Mouse (Mus musculus) lung, embryonic 15.5 days (tissue): ENCODE data around the gene Cd59b. TPM values are rescaled to one million over a fixed set of nuclear protein-coding genes. Genes with fewer than 3 reads are reported as not detected.
A peak's percentile ranks its signal among the peaks of the same experiment; 100 is the strongest.

Experiments
- ATAC-seq: fragments of 200-750 bp; cut with Nextera tagmentation; 2 replicates; pipeline ENCODE4 v1.8.0; 2017; ENCODE audit warnings: moderate number of reproducible peaks, borderline replicate concordance; ENCODE audit not compliant: low FRiP score, low TSS enrichment; ENCODE audit errors: extremely low read depth
- H3K27ac ChIP-seq: fragments of 300-500 bp; sonication (generic); 2 replicates; pipeline ENCODE4 v1.5.1; 2015; ENCODE audit warnings: moderate library complexity, mild to moderate bottlenecking, inconsistent platforms
- H3K27me3 ChIP-seq: fragments of 300-500 bp; sonication (generic); 2 replicates; pipeline ENCODE4 v1.6.1; 2015; ENCODE audit warnings: inconsistent platforms
- H3K36me3 ChIP-seq: fragments of 300-500 bp; sonication (generic); 2 replicates; pipeline ENCODE4 v1.6.1; 2015; ENCODE audit warnings: inconsistent platforms
- H3K4me1 ChIP-seq: fragments of 300-500 bp; sonication (generic); 2 replicates; pipeline ENCODE4 v1.6.1; 2015; ENCODE audit warnings: inconsistent platforms
- H3K4me2 ChIP-seq: fragments of 300-500 bp; sonication (generic); 2 replicates; pipeline ENCODE4 v1.6.1; 2015; ENCODE audit warnings: inconsistent platforms, mild to moderate bottlenecking, moderate library complexity
- H3K4me3 ChIP-seq: fragments of 300-500 bp; sonication (generic); 2 replicates; pipeline ENCODE4 v1.5.1; 2015; ENCODE audit warnings: mild to moderate bottlenecking, inconsistent platforms
- H3K9ac ChIP-seq: fragments of 300-500 bp; sonication (generic); 2 replicates; pipeline ENCODE4 v1.6.1; 2015; ENCODE audit warnings: inconsistent platforms
- H3K9me3 ChIP-seq: fragments of 300-500 bp; sonication (generic); 2 replicates; pipeline ENCODE4 v1.6.1; 2016; ENCODE audit warnings: inconsistent platforms
- WGBS: fragments of 180-500 bp; shearing (Covaris S2); methylation state at CpG from one replicate; pipeline ENCODE4 v1.1.7; 2015; 5-methylcytosine and 5-hydroxymethylcytosine counted together
- polyA plus RNA-seq: library from polyadenylated mRNA; unstranded; fragments of >200 nt; fragmentation: Nextera tagmentation; extraction: Ambion mirVana; gene quantifications from 2 replicates; pipeline ENCODE4 v1.2.1, GENCODE M21; 2015

Cd59b gene
- polyA plus RNA-seq = 5.5 and 6.0 TPM in 2 replicates

GRCm38 (mm10) chr2:104069704-104070185 is at the start of gene Cd59b:
Gene Cd59b, plus strand, starts transcription at chr2:104069849.
- H3K4me1 ChIP-seq = peaks cover 3% of the 10 kb centered on the region; the same call in 1 of the 2 replicates
- WGBS = 4% methylated on average over 13 of the region's 13 CpGs
- no peaks in the 10 kb centered on the region; the same call in 1 of the 2 replicates for H3K9me3 ChIP-seq
- peak within 1 kb of the TSS; percentile 31 for H3K9ac ChIP-seq
- peak; percentile 93 for ATAC-seq
- H3K27ac ChIP-seq = no peak within 1 kb of the TSS
- no peaks in the 10 kb centered on the region for H3K27me3 ChIP-seq
- H3K4me2 ChIP-seq = peak within 1 kb of the TSS; percentile 60
- peak within 1 kb of the TSS; percentile 48 for H3K4me3 ChIP-seq
- no peaks in the 10 kb centered on the region for H3K36me3 ChIP-seq

GRCm38 (mm10) chr2:104023096-104023495 is 46.6 kb upstream of the Cd59b start:
- Histone ChIP-seq H3K27me3 (no peaks in the 10 kb centered on the region), H3K9ac (no peak overlapping the region), H3K9me3 (no peaks in the 10 kb centered on the region), H3K36me3 (no peaks in the 10 kb centered on the region), H3K27ac (no peak overlapping the region), H3K4me2 (no peak overlapping the region), H3K4me1 (peaks cover 3% of the 10 kb centered on the region; the same call in 1 of the 2 replicates), H3K4me3 (no peak overlapping the region)
- 73% methylated on average over 7 of the region's 7 CpGs for WGBS
- ATAC-seq = no peak

GRCm38 (mm10) chr2:104024656-104025055 is 45.0 kb upstream of the Cd59b start:
- Histone ChIP-seq H3K4me1 (peaks cover 14% of the 10 kb centered on the region), H3K27me3 (no peaks in the 10 kb centered on the region), H3K9ac (no peak overlapping the region), H3K27ac (no peak overlapping the region), H3K4me2 (no peak overlapping the region), H3K36me3 (no peaks in the 10 kb centered on the region), H3K4me3 (no peak overlapping the region), H3K9me3 (no peaks in the 10 kb centered on the region)
- ATAC-seq = no peak
- 81% methylated on average over 4 of the region's 4 CpGs for WGBS

- Histone ChIP-seq H3K9ac (peak within 1 kb of the TSS; percentile 98), H3K4me3 (peak within 1 kb of the TSS; percentile 97), H3K4me2 (peak within 1 kb of the TSS; percentile 71), H3K27ac (peak within 1 kb of the TSS; percentile 74), H3K27me3 (no peaks in the 10 kb centered on the region), H3K9me3 (no peaks in the 10 kb centered on the region), H3K4me1 (peaks cover 19% of the 10 kb centered on the region), H3K36me3 (peaks cover 5% of the 10 kb centered on the region; the same call in 1 of the 2 replicates)
- peak; percentile 98 for ATAC-seq
- WGBS = under 1% methylated on average over 35 of the region's 44 CpGs
Measured at GRCm38 (mm10) chr2:104027458-104028138, 42.1 kb upstream of the Cd59b start, which contains the start of gene Fbxo3. Gene Fbxo3, plus strand, starts transcription at chr2:104027721.

- no peaks in the 10 kb centered on the region for H3K27me3 ChIP-seq
- WGBS = under 1% methylated on average over 31 of the region's 32 CpGs
- peak within 1 kb of the TSS; percentile 98 for H3K9ac ChIP-seq
- peaks cover 19% of the 10 kb centered on the region for H3K4me1 ChIP-seq
- peaks cover 5% of the 10 kb centered on the region; the same call in 1 of the 2 replicates for H3K36me3 ChIP-seq
- peak within 1 kb of the TSS; percentile 74 for H3K27ac ChIP-seq
- no peaks in the 10 kb centered on the region for H3K9me3 ChIP-seq
- H3K4me2 ChIP-seq = peak within 1 kb of the TSS; percentile 71
- peak within 1 kb of the TSS; percentile 97 for H3K4me3 ChIP-seq
- peak; percentile 68 for ATAC-seq
Measured at GRCm38 (mm10) chr2:104028139-104028723, 41.4 kb upstream of the Cd59b start, which contains the start of gene 4931422A03Rik. Gene 4931422A03Rik, minus strand, starts transcription at chr2:104028361.

GRCm38 (mm10) chr2:104029074-104029473 is 40.6 kb upstream of the Cd59b start:
- peak overlapping the region; percentile 71 for H3K4me2 ChIP-seq
- WGBS = 49% methylated on average over 2 of the region's 2 CpGs
- H3K27ac ChIP-seq = no peak overlapping the region
- H3K27me3 ChIP-seq = no peaks in the 10 kb centered on the region
- peaks cover 19% of the 10 kb centered on the region for H3K4me1 ChIP-seq
- peak overlapping the region; percentile 97 for H3K4me3 ChIP-seq
- peaks cover 11% of the 10 kb centered on the region; the same call in 1 of the 2 replicates for H3K36me3 ChIP-seq
- no peak for ATAC-seq
- H3K9ac ChIP-seq = peak overlapping the region; percentile 98; the same call in 1 of the 2 replicates
- H3K9me3 ChIP-seq = no peaks in the 10 kb centered on the region

GRCm38 (mm10) chr2:104030381-104030780 is 39.3 kb upstream of the Cd59b start:
- Histone ChIP-seq H3K4me3 (no peak overlapping the region), H3K27me3 (no peaks in the 10 kb centered on the region), H3K36me3 (peaks cover 13% of the 10 kb centered on the region; the same call in 1 of the 2 replicates), H3K4me1 (peaks cover 19% of the 10 kb centered on the region), H3K27ac (no peak overlapping the region), H3K4me2 (no peak overlapping the region), H3K9me3 (no peaks in the 10 kb centered on the region), H3K9ac (no peak overlapping the region)
- no peak for ATAC-seq
- 76% methylated on average over 3 of the region's 3 CpGs for WGBS

GRCm38 (mm10) chr2:104032056-104032455 is 37.6 kb upstream of the Cd59b start:
- no peaks in the 10 kb centered on the region for H3K9me3 ChIP-seq
- H3K27ac ChIP-seq = no peak overlapping the region
- H3K9ac ChIP-seq = no peak overlapping the region
- no peak overlapping the region for H3K4me3 ChIP-seq
- H3K4me1 ChIP-seq = peaks cover 19% of the 10 kb centered on the region
- no peaks in the 10 kb centered on the region for H3K27me3 ChIP-seq
- ATAC-seq = no peak
- WGBS = 87% methylated on average over 3 of the region's 3 CpGs
- H3K4me2 ChIP-seq = no peak overlapping the region
- peaks cover 26% of the 10 kb centered on the region; the same call in 1 of the 2 replicates for H3K36me3 ChIP-seq

- H3K27me3 ChIP-seq = no peaks in the 10 kb centered on the region
- no peak overlapping the region for H3K4me2 ChIP-seq
- H3K27ac ChIP-seq = no peak overlapping the region
- H3K36me3 ChIP-seq = peaks cover 33% of the 10 kb centered on the region
- WGBS = 29% methylated on average over 3 of the region's 3 CpGs
- no peak for ATAC-seq
- H3K9me3 ChIP-seq = no peaks in the 10 kb centered on the region
- H3K4me3 ChIP-seq = no peak overlapping the region
- no peak overlapping the region for H3K9ac ChIP-seq
- H3K4me1 ChIP-seq = 0 out of 2 replicates have a peak, but pooled peaks cover 2% of the 10 kb centered on the region
Measured at GRCm38 (mm10) chr2:104034832-104035472, 34.7 kb upstream of the Cd59b start.

- no peak overlapping the region for H3K9ac ChIP-seq
- no peaks in the 10 kb centered on the region for H3K9me3 ChIP-seq
- no peaks in the 10 kb centered on the region for H3K27me3 ChIP-seq
- no peak overlapping the region for H3K27ac ChIP-seq
- H3K4me1 ChIP-seq = no peaks in the 10 kb centered on the region
- H3K4me2 ChIP-seq = no peak overlapping the region
- 81% methylated on average over 6 of the region's 6 CpGs for WGBS
- H3K36me3 ChIP-seq = peaks cover 33% of the 10 kb centered on the region
- no peak for ATAC-seq
- no peak overlapping the region for H3K4me3 ChIP-seq
Measured at GRCm38 (mm10) chr2:104035595-104035994, 34.1 kb upstream of the Cd59b start.

- no peak overlapping the region for H3K27ac ChIP-seq
- no peaks in the 10 kb centered on the region for H3K9me3 ChIP-seq
- H3K9ac ChIP-seq = no peak overlapping the region
- 47% methylated on average over 3 of the region's 3 CpGs for WGBS
- no peaks in the 10 kb centered on the region for H3K4me1 ChIP-seq
- no peak for ATAC-seq
- peaks cover 33% of the 10 kb centered on the region for H3K36me3 ChIP-seq
- no peaks in the 10 kb centered on the region for H3K27me3 ChIP-seq
- H3K4me3 ChIP-seq = no peak overlapping the region
- no peak overlapping the region for H3K4me2 ChIP-seq
Measured at GRCm38 (mm10) chr2:104036316-104036715, 33.3 kb upstream of the Cd59b start.
